Mouse (Mus musculus): ENCODE data around the gene Ggt6. TPM values are rescaled to one million over a fixed set of nuclear protein-coding genes. Genes with fewer than 3 reads are reported as not detected.

The Ggt6 gene
- polyA plus RNA-seq, 1 experiment from 2014 or later: not detected

DNA sequence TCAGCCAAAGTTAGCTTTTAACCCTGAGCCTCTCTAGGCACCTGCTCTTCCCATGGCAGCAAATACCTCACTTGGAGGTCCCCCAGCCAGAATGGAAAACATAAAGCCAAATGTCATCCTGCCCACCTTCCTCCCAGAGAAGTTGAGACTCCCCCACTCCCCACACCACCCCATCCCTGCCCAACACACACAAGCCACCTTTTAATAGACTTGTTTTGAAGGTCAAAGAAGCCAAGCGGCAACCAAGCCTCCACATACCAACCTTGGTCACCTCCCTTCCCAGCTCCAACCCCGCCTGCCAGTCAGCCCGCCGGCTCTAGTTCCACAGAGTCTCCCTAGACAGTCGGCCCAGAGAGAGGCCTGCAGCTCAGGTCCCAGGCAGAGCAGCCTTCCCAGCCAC, 33.3 kb upstream of the Ggt6 start:
- H3K27ac ChIP-seq (replicated peaks): no peak overlapping the region
- no peaks in the 10 kb centered on the region for H3K36me3 ChIP-seq
- peaks cover 3% of the 10 kb centered on the region; the same call in 1 of the 2 replicates for H3K4me1 ChIP-seq
- no peak overlapping the region for H3K9ac ChIP-seq (replicated peaks)
- no peak overlapping the region for H3K4me2 ChIP-seq (replicated peaks)
- H3K4me3 ChIP-seq: no peak overlapping the region
- H3K9me3 ChIP-seq: no peaks in the 10 kb centered on the region
- no peak for ATAC-seq (ENCODE audit: low FRiP score, low read depth)
- no peaks in the 10 kb centered on the region; the same call in 1 of the 2 replicates for H3K27me3 ChIP-seq
- WGBS: 73% methylated on average over 5 of the region's 5 CpGs

- no peak overlapping the region for H3K4me2 ChIP-seq (replicated peaks)
- no peak overlapping the region for H3K4me3 ChIP-seq
- no peak overlapping the region for H3K9ac ChIP-seq (replicated peaks)
- no peaks in the 10 kb centered on the region for H3K36me3 ChIP-seq
- no peak for ATAC-seq (ENCODE audit: low FRiP score, low read depth)
- peaks cover 6% of the 10 kb centered on the region; the same call in 1 of the 2 replicates for H3K27me3 ChIP-seq
- no peak overlapping the region for H3K27ac ChIP-seq (replicated peaks)
- H3K4me1 ChIP-seq: peaks cover 3% of the 10 kb centered on the region; the same call in 1 of the 2 replicates
- no peaks in the 10 kb centered on the region for H3K9me3 ChIP-seq
- 91% methylated on average over 12 of the region's 12 CpGs for WGBS
Measured at GRCm38 (mm10) chr11:72402969-72403368, 32.4 kb upstream of the Ggt6 start.

- Histone ChIP-seq H3K4me3 (no peak overlapping the region), H3K9ac (replicated peaks) (no peak overlapping the region), H3K4me2 (replicated peaks) (no peak overlapping the region), H3K9me3 (no peaks in the 10 kb centered on the region), H3K27ac (replicated peaks) (no peak overlapping the region), H3K4me1 (peaks cover 6% of the 10 kb centered on the region), H3K27me3 (peaks cover 31% of the 10 kb centered on the region), H3K36me3 (no peaks in the 10 kb centered on the region)
- ATAC-seq (ENCODE audit: low FRiP score, low read depth): no peak
- 66% methylated on average over 4 of the region's 4 CpGs for WGBS
Measured at GRCm38 (mm10) chr11:72405532-72405931, 29.8 kb upstream of the Ggt6 start.

DNA sequence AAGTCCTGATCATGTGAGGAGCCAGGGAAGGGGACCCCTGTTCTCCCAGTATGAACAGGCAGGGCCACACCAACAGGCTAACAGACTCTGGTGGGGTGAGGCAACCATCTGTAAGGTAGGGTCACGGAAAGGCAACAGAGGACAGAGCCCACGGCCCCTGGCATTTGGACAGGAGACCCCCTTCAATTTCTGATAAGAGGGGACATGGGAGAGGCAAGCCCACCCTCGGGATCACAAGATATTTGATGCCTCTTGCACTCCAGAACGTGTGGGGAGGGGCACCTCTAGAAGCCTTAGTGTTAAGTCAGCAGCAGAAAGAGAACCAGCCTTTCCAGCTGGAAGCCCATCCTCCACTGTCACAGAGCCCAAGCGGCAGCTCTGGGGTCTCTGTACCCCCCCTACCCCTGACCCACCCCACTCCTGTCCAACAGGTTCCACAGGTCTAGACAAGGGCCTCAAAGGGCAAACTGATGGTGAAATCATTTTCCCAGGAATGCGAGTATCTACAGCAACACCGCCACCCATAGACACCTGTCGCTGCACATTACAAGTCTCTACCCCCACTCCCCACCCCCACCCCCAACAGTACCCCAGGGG, 29.1 kb upstream of the Ggt6 start:
- no peak overlapping the region for H3K9ac ChIP-seq (replicated peaks)
- H3K4me3 ChIP-seq: no peak overlapping the region
- peaks cover 38% of the 10 kb centered on the region for H3K27me3 ChIP-seq
- no peaks in the 10 kb centered on the region for H3K9me3 ChIP-seq
- no peaks in the 10 kb centered on the region for H3K36me3 ChIP-seq
- no peak overlapping the region for H3K4me2 ChIP-seq (replicated peaks)
- no peak for ATAC-seq (ENCODE audit: low FRiP score, low read depth)
- no peak overlapping the region for H3K27ac ChIP-seq (replicated peaks)
- WGBS: 57% methylated on average over 8 of the region's 8 CpGs
- peaks cover 12% of the 10 kb centered on the region for H3K4me1 ChIP-seq

- no peak overlapping the region for H3K27ac ChIP-seq (replicated peaks)
- H3K36me3 ChIP-seq: no peaks in the 10 kb centered on the region
- H3K4me3 ChIP-seq: no peak overlapping the region
- WGBS: 16% methylated on average over 3 of the region's 3 CpGs
- ATAC-seq (ENCODE audit: low FRiP score, low read depth): no peak
- no peak overlapping the region for H3K9ac ChIP-seq (replicated peaks)
- no peaks in the 10 kb centered on the region for H3K9me3 ChIP-seq
- H3K27me3 ChIP-seq: peaks cover 47% of the 10 kb centered on the region
- no peak overlapping the region for H3K4me2 ChIP-seq (replicated peaks)
- H3K4me1 ChIP-seq: peaks cover 20% of the 10 kb centered on the region
Measured at GRCm38 (mm10) chr11:72407081-72407480, 28.2 kb upstream of the Ggt6 start.

- H3K27ac ChIP-seq (replicated peaks): no peak overlapping the region
Measured at GRCm38 (mm10) chr11:72407574-72407973, 27.8 kb upstream of the Ggt6 start.

DNA sequence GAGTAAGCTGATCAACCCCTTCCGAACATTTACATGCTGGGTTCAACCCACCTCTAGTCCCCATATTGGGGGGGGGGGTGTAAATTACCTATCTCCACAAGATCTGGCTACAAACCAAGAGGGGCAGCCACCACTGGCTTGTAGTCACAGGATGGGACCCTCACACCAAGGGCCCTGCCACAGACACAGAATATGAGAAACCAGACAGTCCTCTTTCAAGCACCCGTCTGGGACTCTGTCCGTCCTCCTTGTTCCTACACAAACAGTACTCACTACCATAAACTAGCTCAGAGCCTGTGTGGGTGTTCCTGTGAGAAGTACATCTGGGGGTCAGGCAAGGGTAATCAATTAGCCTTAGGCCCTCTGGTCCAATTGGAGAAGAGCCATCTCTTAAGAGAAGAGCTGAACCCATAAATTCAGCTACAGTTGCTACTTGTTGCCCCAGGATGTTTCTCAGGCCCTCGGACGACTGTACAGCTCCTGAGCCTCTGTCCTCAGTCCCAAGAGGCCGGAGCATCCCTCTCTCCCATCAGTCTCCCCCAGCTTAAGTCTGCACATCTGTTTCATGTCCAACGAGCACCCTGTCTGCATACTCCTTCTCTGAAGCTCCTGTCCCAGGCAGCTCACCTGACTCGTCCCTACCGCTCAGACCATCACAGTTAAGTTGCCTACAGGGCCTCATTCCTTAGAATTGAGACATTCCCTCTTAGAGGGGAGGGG, 26.7 kb upstream of the Ggt6 start:
- ATAC-seq (ENCODE audit: low FRiP score, low read depth): no peak
- H3K9ac ChIP-seq (replicated peaks): no peak overlapping the region
- no peak overlapping the region for H3K4me3 ChIP-seq
- H3K36me3 ChIP-seq: no peaks in the 10 kb centered on the region
- H3K4me2 ChIP-seq (replicated peaks): no peak overlapping the region
- H3K9me3 ChIP-seq: no peaks in the 10 kb centered on the region
- peaks cover 62% of the 10 kb centered on the region for H3K27me3 ChIP-seq
- WGBS: 66% methylated on average over 9 of the region's 9 CpGs
- H3K27ac ChIP-seq (replicated peaks): no peak overlapping the region
- H3K4me1 ChIP-seq: peaks cover 18% of the 10 kb centered on the region

More at GRCm38 (mm10) chr11:72407574-72407973, 27.8 kb upstream of the Ggt6 start:
- Histone ChIP-seq H3K4me1 (peaks cover 18% of the 10 kb centered on the region), H3K4me2 (replicated peaks) (no peak overlapping the region), H3K36me3 (no peaks in the 10 kb centered on the region), H3K4me3 (no peak overlapping the region), H3K9me3 (no peaks in the 10 kb centered on the region), H3K9ac (replicated peaks) (no peak overlapping the region), H3K27me3 (peaks cover 52% of the 10 kb centered on the region)
- 26% methylated on average over 7 of the region's 7 CpGs for WGBS
- no peak for ATAC-seq (ENCODE audit: low FRiP score, low read depth)

GRCm38 (mm10) chr11:72409649-72410385, 25.5 kb upstream of the Ggt6 start:
- ATAC-seq (ENCODE audit: low FRiP score, low read depth): no peak
- Histone ChIP-seq H3K27ac (replicated peaks) (no peak overlapping the region), H3K36me3 (no peaks in the 10 kb centered on the region), H3K4me1 (peaks cover 18% of the 10 kb centered on the region), H3K4me3 (no peak overlapping the region), H3K9ac (replicated peaks) (no peak overlapping the region), H3K9me3 (no peaks in the 10 kb centered on the region), H3K4me2 (replicated peaks) (peak overlapping the region; percentile 98; the same call in 1 of the 2 replicates), H3K27me3 (peaks cover 71% of the 10 kb centered on the region)
- 75% methylated on average over 12 of the region's 12 CpGs for WGBS

GRCm38 (mm10) chr11:72410521-72411092, 24.7 kb upstream of the Ggt6 start:
- ATAC-seq (ENCODE audit: low FRiP score, low read depth): no peak
- H3K36me3 ChIP-seq: no peaks in the 10 kb centered on the region
- 2% methylated on average over 25 of the region's 25 CpGs for WGBS
- peak overlapping the region; percentile 98 for H3K4me2 ChIP-seq (replicated peaks)
- H3K27ac ChIP-seq (replicated peaks): no peak overlapping the region
- H3K4me3 ChIP-seq: peak overlapping the region; percentile 57
- peak overlapping the region; percentile 58; the same call in 1 of the 2 replicates for H3K9ac ChIP-seq (replicated peaks)
- H3K4me1 ChIP-seq: peaks cover 18% of the 10 kb centered on the region
- H3K27me3 ChIP-seq: peaks cover 71% of the 10 kb centered on the region
- H3K9me3 ChIP-seq: no peaks in the 10 kb centered on the region

DNA sequence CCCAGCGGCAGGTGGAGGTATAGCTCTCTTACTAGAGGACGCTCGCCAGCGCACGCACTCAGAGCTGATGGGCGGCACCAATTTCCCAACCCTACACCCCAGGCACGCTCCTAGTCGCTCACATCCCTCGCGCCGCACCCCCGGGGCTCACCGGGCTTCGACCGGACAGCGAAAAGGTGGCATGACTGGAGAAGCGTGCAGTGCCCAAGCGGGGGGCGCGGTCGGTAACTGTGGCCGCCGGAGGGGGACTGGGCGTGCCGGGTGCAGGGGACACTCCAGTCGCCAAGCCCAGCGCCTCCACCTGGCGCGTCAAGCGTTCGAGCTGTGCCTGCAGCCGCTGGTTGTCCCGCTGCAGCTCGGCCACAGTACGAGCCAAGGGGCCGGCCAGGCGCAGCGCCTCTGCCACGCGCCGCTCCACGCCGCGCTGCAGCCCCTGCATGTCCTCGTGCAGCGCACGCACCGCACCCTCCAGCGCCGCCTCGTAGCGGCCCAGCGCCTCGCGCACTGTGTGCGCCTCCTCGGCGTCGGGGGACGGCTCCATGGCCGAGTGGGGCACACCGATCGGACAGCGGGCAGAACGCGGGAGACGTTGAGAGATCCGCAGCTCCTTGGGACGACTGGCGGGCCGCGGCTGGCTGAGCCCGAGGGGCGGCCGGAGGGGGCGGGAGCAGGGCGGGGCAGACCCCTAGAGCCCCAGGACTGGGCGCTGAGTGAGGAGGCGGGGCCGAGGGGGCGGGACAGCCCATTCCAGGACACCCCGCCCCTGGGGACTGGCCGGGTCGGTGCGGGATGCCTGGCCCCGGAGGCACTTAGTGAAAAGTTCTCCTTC, 24.0 kb upstream of the Ggt6 start, which contains the start of gene Smtnl2:
Smtnl2 (minus strand) TSS at position 621 of the 829 bp plus-strand sequence.
- ATAC-seq (ENCODE audit: low FRiP score, low read depth): peak; percentile 92
- Histone ChIP-seq H3K36me3 (no peaks in the 10 kb centered on the region), H3K4me1 (peaks cover 18% of the 10 kb centered on the region), H3K4me3 (peak within 1 kb of the TSS; percentile 57), H3K9ac (replicated peaks) (peak within 1 kb of the TSS; percentile 58), H3K27me3 (peaks cover 71% of the 10 kb centered on the region), H3K4me2 (replicated peaks) (peak within 1 kb of the TSS; percentile 98), H3K9me3 (no peaks in the 10 kb centered on the region), H3K27ac (replicated peaks) (no peak within 1 kb of the TSS)
- under 1% methylated on average over 82 of the region's 86 CpGs for WGBS

GRCm38 (mm10) chr11:72411945-72412344, 23.4 kb upstream of the Ggt6 start:
- WGBS: 32% methylated on average over 9 of the region's 9 CpGs
- H3K27me3 ChIP-seq: peaks cover 74% of the 10 kb centered on the region
- H3K4me1 ChIP-seq: peaks cover 19% of the 10 kb centered on the region
- no peaks in the 10 kb centered on the region for H3K9me3 ChIP-seq
- peak overlapping the region; percentile 57 for H3K4me3 ChIP-seq
- no peak overlapping the region for H3K27ac ChIP-seq (replicated peaks)
- peak overlapping the region; percentile 98 for H3K4me2 ChIP-seq (replicated peaks)
- no peaks in the 10 kb centered on the region for H3K36me3 ChIP-seq
- H3K9ac ChIP-seq (replicated peaks): no peak overlapping the region
- ATAC-seq (ENCODE audit: low FRiP score, low read depth): no peak
